Mouse (Mus musculus) erythroblast, embryonic 14.5 days (primary cell): ENCODE measurements around the gene Hs3st5.

ENCODE experiments used
- GATA1 ChIP-seq: IDR thresholded peaks from 2 replicates; pipeline ENCODE4 v1.6.1; 2012; ENCODE audit warnings: low read length, inconsistent platforms, mixed read lengths
- TAL1 ChIP-seq: IDR thresholded peaks from 3 replicates; pipeline ENCODE4 v1.6.1; 2012; ENCODE audit warnings: low read length, inconsistent platforms, mixed read lengths

- no peak for TF ChIP-seq TAL1
- TF ChIP-seq GATA1, result no peak
Measured at GRCm38 (mm10) chr10:36471135-36471534, 35.5 kb upstream of the Hs3st5 start.
